Mouse (Mus musculus): Measurements from ENCODE around the gene Alox8. TPM values are rescaled to one million over a fixed set of nuclear protein-coding genes. Genes with fewer than 3 reads are reported as not detected.
A peak's percentile ranks its signal among the peaks of the same experiment; 100 is the strongest.

The Alox8 gene
- polyA plus RNA-seq, 1 experiment = 0.18 TPM

DNA sequence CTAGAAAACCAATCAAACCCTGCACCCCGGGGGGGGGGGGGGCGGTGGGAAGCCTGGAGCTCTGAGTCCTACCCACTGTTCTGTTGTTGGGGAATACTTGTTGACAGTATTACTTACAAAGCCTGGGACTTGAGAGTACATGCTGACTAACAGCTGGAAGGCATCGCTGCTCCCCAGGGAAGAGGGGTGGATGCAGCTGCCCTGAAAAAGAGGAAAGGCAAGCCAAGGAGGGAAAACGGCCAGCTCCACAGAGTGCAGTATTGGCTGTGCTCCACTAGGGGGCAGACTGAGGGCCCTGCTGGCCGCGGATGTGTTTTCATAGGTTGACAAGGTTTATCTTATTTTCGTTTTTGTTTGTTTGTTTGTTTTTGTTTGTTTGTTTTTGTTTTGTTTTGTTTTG lies 26.0 kb downstream of the Alox8 start:
- TF ChIP-seq CTCF (IDR thresholded peaks at IDR 0.05; ENCODE audit: extremely low read depth, insufficient read depth, insufficient read length, insufficient replicate concordance) (peak; percentile 72; the same call in 1 of the 2 replicates), POLR2A (IDR thresholded peaks at IDR 0.05; ENCODE audit: low read depth, low read length) (no peak)
- H3K4me1 ChIP-seq (ENCODE audit: control insufficient read depth, insufficient read depth, insufficient read length) = no peaks in the 10 kb centered on the region
- peak in 1 of 2 experiments; percentile 18 for DNase-seq (ENCODE audit: low read depth in 1 of 2, low spot score in 2 of 2)
- no peak overlapping the region for H3K27ac ChIP-seq (ENCODE audit: insufficient read depth, low read length)
- WGBS = 37% methylated on average over 7 of the region's 7 CpGs
- no peak overlapping the region for H3K4me3 ChIP-seq (ENCODE audit: extremely low read depth, insufficient read depth, insufficient read length)
- no peaks in the 10 kb centered on the region for H3K36me3 ChIP-seq (ENCODE audit: control insufficient read depth, insufficient read depth, low read length)
- H3K27me3 ChIP-seq (ENCODE audit: control insufficient read depth, insufficient read depth, low read length) = no peaks in the 10 kb centered on the region

DNA sequence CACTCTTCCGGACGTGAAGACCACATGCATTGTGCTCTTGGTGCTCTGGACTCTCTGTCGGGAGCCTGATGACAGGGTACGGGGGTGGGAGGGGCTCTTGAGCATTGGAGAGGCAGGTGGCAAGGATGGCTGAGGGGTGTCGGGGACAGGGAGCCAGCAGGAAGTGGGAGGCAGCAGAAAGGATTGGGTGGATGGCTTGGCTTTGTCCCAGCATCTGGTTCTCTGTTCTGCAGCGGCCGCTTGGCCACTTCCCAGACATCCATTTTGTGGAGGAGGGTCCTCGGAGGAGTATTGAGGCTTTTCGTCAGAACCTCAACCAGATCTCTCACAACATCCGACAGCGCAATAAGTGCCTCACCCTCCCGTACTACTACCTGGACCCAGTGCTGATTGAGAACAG lies 28.3 kb downstream of the Alox8 start:
- no peaks in the 10 kb centered on the region for H3K36me3 ChIP-seq (ENCODE audit: control insufficient read depth, insufficient read depth, low read length)
- DNase-seq (ENCODE audit: low read depth in 1 of 2, low spot score in 2 of 2) = no peak
- H3K4me1 ChIP-seq (ENCODE audit: control insufficient read depth, insufficient read depth, insufficient read length) = no peaks in the 10 kb centered on the region
- WGBS = 85% methylated on average over 12 of the region's 12 CpGs
- no peak overlapping the region for H3K27ac ChIP-seq (ENCODE audit: insufficient read depth, low read length)
- TF ChIP-seq POLR2A (IDR thresholded peaks at IDR 0.05; ENCODE audit: low read depth, low read length) = no peak
- H3K27me3 ChIP-seq (ENCODE audit: control insufficient read depth, insufficient read depth, low read length) = no peaks in the 10 kb centered on the region
- no peak overlapping the region for H3K4me3 ChIP-seq (ENCODE audit: extremely low read depth, insufficient read depth, insufficient read length)

DNA sequence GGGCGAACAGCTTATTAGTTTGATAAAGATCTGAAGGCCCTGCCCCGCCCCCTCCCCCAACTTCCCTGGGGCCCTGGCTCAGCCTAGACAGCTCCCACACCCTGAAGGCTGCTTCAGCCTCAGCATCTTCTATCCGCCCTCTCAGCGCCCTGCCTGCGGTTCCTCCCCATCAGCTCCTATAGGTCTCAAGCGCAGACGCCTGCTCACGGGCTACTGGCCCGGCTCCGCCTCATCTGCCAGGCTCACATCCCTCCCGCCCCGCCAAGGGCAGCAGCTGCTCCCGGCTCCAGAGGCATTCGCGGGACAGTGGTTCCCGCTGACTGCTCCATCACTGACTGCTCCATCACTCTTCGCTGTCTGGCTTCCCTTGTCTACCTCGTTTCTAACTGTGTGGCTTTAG lies 40.8 kb downstream of the Alox8 start, which contains the start of gene Alox12b:
TSS of gene Alox12b (plus strand) at position 190 of the 400 bp plus-strand sequence.
- no peak for TF ChIP-seq POLR2A (IDR thresholded peaks at IDR 0.05; ENCODE audit: low read depth, low read length)
- no peak for TF ChIP-seq CTCF (IDR thresholded peaks at IDR 0.05; ENCODE audit: extremely low read depth, insufficient read depth, insufficient read length, insufficient replicate concordance)
- 10% methylated on average over 18 of the region's 18 CpGs for WGBS
- Histone ChIP-seq H3K27ac (ENCODE audit: insufficient read depth, low read length) (no peak within 1 kb of the TSS), H3K4me3 (ENCODE audit: extremely low read depth, insufficient read depth, insufficient read length) (no peak within 1 kb of the TSS), H3K27me3 (ENCODE audit: control insufficient read depth, insufficient read depth, low read length) (peaks cover 5% of the 10 kb centered on the region; the same call in 1 of the 2 replicates), H3K36me3 (ENCODE audit: control insufficient read depth, insufficient read depth, low read length) (no peaks in the 10 kb centered on the region), H3K4me1 (ENCODE audit: control insufficient read depth, insufficient read depth, insufficient read length) (no peaks in the 10 kb centered on the region)
- no peak for DNase-seq (ENCODE audit: low read depth in 1 of 2, low spot score in 2 of 2)

DNA sequence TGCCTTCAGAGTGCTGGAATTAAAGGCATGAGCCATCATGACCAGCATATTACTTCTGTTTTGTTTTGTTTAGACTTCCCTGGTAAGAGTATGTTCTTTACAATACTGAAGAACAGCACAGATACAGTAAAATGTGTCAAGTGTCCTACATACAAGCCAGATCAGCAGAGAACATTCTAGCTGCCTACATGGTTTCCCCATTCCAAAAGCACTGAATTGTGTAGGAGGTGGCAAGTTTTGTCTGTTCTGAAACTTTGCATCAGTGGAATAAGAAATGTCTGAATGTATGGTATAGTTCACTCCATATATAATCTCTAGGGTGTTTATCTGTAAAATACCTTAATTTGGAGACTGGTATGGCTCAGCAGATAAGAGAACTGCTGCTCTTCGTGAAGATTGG lies 42.3 kb downstream of the Alox8 start:
- no peak for DNase-seq (ENCODE audit: low read depth in 1 of 2, low spot score in 2 of 2)
- TF ChIP-seq CTCF (IDR thresholded peaks at IDR 0.05; ENCODE audit: extremely low read depth, insufficient read depth, insufficient read length, insufficient replicate concordance) (no peak), POLR2A (IDR thresholded peaks at IDR 0.05; ENCODE audit: low read depth, low read length) (no peak)
- WGBS = 43% methylated on average over 1 of the region's 1 CpGs
- Histone ChIP-seq H3K27me3 (ENCODE audit: control insufficient read depth, insufficient read depth, low read length) (peaks cover 5% of the 10 kb centered on the region; the same call in 1 of the 2 replicates), H3K4me1 (ENCODE audit: control insufficient read depth, insufficient read depth, insufficient read length) (no peaks in the 10 kb centered on the region), H3K4me3 (ENCODE audit: extremely low read depth, insufficient read depth, insufficient read length) (no peak overlapping the region), H3K36me3 (ENCODE audit: control insufficient read depth, insufficient read depth, low read length) (no peaks in the 10 kb centered on the region), H3K27ac (ENCODE audit: insufficient read depth, low read length) (no peak overlapping the region)

DNA sequence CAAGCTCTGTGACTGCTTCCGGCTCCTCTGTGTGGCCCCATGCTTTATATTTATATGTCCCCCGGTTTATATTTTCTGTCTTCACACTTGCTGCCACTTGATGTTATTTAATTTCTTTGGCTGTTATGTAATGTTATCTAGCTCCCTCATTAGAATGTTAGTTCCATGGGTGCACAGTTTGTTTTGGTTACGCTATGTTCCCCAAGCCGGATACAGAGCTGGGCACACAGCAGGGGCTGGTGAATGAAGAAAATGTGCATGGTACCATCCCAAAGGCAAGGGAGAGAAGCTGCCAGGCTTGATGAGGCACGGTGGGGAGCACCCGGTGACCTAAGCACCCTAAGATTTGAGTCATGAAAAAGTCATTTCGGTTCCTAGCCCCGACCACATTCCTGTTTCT lies 43.8 kb downstream of the Alox8 start:
- DNase-seq (ENCODE audit: low read depth in 1 of 2, low spot score in 2 of 2) = no peak
- H3K36me3 ChIP-seq (ENCODE audit: control insufficient read depth, insufficient read depth, low read length) = no peaks in the 10 kb centered on the region
- peaks cover 5% of the 10 kb centered on the region; the same call in 1 of the 2 replicates for H3K27me3 ChIP-seq (ENCODE audit: control insufficient read depth, insufficient read depth, low read length)
- 82% methylated on average over 8 of the region's 8 CpGs for WGBS
- no peaks in the 10 kb centered on the region for H3K4me1 ChIP-seq (ENCODE audit: control insufficient read depth, insufficient read depth, insufficient read length)
- TF ChIP-seq CTCF (IDR thresholded peaks at IDR 0.05; ENCODE audit: extremely low read depth, insufficient read depth, insufficient read length, insufficient replicate concordance) (no peak), POLR2A (IDR thresholded peaks at IDR 0.05; ENCODE audit: low read depth, low read length) (no peak)
- H3K27ac ChIP-seq (ENCODE audit: insufficient read depth, low read length) = no peak overlapping the region
- no peak overlapping the region for H3K4me3 ChIP-seq (ENCODE audit: extremely low read depth, insufficient read depth, insufficient read length)

DNA sequence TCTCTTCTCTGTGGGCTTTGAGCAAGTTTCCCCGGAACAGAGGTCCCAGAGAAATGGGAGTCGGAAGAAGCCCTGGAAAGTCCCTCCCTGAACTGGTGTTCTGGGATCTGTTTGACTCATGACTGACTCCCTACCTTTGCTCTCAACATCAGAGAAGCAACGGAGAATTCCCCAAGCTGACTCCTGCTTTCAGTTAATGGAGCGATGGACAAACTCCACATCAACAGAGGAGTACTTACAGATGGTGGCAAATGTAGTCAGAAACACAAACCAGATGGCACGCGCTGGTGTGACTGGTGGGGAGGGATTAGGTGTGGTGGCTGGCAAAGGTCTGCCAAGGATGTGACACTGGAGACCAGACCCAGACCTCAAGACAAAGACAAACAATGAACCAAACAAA lies 46.6 kb downstream of the Alox8 start:
- H3K36me3 ChIP-seq (ENCODE audit: control insufficient read depth, insufficient read depth, low read length) = no peaks in the 10 kb centered on the region
- WGBS = 69% methylated on average over 6 of the region's 6 CpGs
- no peak for DNase-seq (ENCODE audit: low read depth in 1 of 2, low spot score in 2 of 2)
- H3K27ac ChIP-seq (ENCODE audit: insufficient read depth, low read length) = no peak overlapping the region
- no peak for TF ChIP-seq CTCF (IDR thresholded peaks at IDR 0.05; ENCODE audit: extremely low read depth, insufficient read depth, insufficient read length, insufficient replicate concordance)
- TF ChIP-seq POLR2A (IDR thresholded peaks at IDR 0.05; ENCODE audit: low read depth, low read length) = no peak
- H3K4me3 ChIP-seq (ENCODE audit: extremely low read depth, insufficient read depth, insufficient read length) = no peak overlapping the region
- no peaks in the 10 kb centered on the region; the same call in 1 of the 2 replicates for H3K27me3 ChIP-seq (ENCODE audit: control insufficient read depth, insufficient read depth, low read length)
- H3K4me1 ChIP-seq (ENCODE audit: control insufficient read depth, insufficient read depth, insufficient read length) = no peaks in the 10 kb centered on the region

DNA sequence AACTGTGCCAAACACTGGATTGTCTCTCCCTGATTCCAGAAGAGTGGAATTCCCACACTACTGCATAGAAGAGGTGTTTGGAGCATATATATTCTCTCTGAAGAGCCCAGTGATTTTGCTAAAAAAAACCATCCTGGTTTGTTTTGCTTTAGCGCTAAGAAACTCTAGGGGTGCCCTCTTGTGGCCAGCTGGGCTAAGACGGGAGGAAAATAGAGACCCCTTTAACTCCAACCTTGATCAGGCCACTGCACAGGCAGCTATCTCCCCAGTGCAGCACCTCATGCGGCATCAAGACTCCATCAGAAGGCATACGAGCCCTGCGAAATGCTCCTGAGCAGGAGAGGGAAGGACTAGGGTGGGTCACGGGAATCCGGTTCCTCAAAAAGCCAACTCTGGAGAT lies 47.2 kb downstream of the Alox8 start:
- 3% methylated on average over 7 of the region's 7 CpGs for WGBS
- no peaks in the 10 kb centered on the region; the same call in 1 of the 2 replicates for H3K27me3 ChIP-seq (ENCODE audit: control insufficient read depth, insufficient read depth, low read length)
- H3K4me3 ChIP-seq (ENCODE audit: extremely low read depth, insufficient read depth, insufficient read length) = no peak overlapping the region
- TF ChIP-seq POLR2A (IDR thresholded peaks at IDR 0.05; ENCODE audit: low read depth, low read length) = no peak
- TF ChIP-seq CTCF (IDR thresholded peaks at IDR 0.05; ENCODE audit: extremely low read depth, insufficient read depth, insufficient read length, insufficient replicate concordance) = peak; percentile 43; the same call in 1 of the 2 replicates
- no peaks in the 10 kb centered on the region for H3K36me3 ChIP-seq (ENCODE audit: control insufficient read depth, insufficient read depth, low read length)
- DNase-seq (ENCODE audit: low read depth in 1 of 2, low spot score in 2 of 2) = peak; percentile 39 to 65
- no peak overlapping the region for H3K27ac ChIP-seq (ENCODE audit: insufficient read depth, low read length)
- H3K4me1 ChIP-seq (ENCODE audit: control insufficient read depth, insufficient read depth, insufficient read length) = no peaks in the 10 kb centered on the region

Measured in spleen, adult 2 months (tissue).